Mouse (Mus musculus) ES-E14 (cell line): Measurements from ENCODE around the gene Creb3.

Experiments used
- CHD2 ChIP-seq: IDR thresholded peaks from 2 replicates; pipeline ENCODE4 v1.6.1; 2014; ENCODE audit warnings: mild to moderate bottlenecking, low read depth, low read length, inconsistent platforms
- HCFC1 ChIP-seq: IDR thresholded peaks from 2 replicates; pipeline ENCODE4 v1.6.1; 2012; ENCODE audit warnings: low read length, inconsistent platforms, borderline replicate concordance; ENCODE audit not compliant: insufficient read depth
- MAFK ChIP-seq: IDR thresholded peaks from 2 replicates; pipeline ENCODE4 v1.6.1; 2014; ENCODE audit warnings: mild to moderate bottlenecking, low read depth, low read length, inconsistent platforms; ENCODE audit not compliant: insufficient read depth
- ZC3H11A ChIP-seq: IDR thresholded peaks from 2 replicates; pipeline ENCODE4 v1.6.1; 2012; ENCODE audit warnings: low read depth, mild to moderate bottlenecking, inconsistent platforms, low read length, borderline replicate concordance
- ZNF384 ChIP-seq: IDR thresholded peaks from 2 replicates; pipeline ENCODE4 v1.6.1; 2012; ENCODE audit warnings: low read depth, low read length, inconsistent platforms

GRCm38 (mm10) chr4:43577237-43577881 is 15.2 kb downstream of the Creb3 start:
- TF ChIP-seq ZC3H11A (no peak), HCFC1 (no peak), ZNF384 (no peak), MAFK (no peak), CHD2 (no peak)
